Comparison of ENCODE assay signal across 26 mouse cellular contexts in the genomic region with DNA sequence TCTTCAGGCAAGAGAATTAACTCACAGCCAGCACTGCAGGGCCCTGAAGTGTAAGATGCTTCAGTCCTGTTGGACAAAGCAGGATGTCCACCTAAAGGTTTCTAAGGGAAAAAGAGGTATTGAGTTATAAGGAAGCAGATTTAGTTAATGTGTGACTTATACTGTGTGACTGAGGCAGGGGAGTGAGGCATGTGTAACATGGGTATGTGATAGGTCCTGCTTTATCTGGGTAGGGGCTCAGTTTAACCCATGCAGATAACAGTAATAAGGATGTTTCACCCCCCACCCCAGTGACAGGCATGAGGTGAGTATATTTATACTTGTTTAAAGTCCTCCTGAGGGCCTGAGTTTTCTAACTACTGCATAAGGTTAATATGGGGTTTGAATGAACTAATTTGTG. TPM values are rescaled to one million over a fixed set of nuclear protein-coding genes. Genes with fewer than 3 reads are reported as not detected.
DNase-seq lines count a peak whose midpoint lies in the region; ATAC-seq and TF ChIP-seq lines count a peak whose summit lies in the region.
"Had no signal": no experiment of that assay in that cellular context is flagged by ENCODE, and none has a peak within 500 bp of the region (broad histone marks: within the 10 kb centered on the region; RNA-seq: fewer than 3 reads in every experiment).

No protein-coding gene starts in this region.

- intact Hi-C loops in left cerebral cortex, postnatal 10 days (cut with DNase I) = no loop called here

- H3K9me3 ChIP-seq in liver, postnatal 0 days (ENCODE audit: low read length) = no peaks in the 10 kb centered on the region
- no peaks in the 10 kb centered on the region for H3K9me3 ChIP-seq in embryonic facial prominence, embryonic 10.5 days
- H3K9me3 ChIP-seq in intestine, embryonic 15.5 days = no peaks in the 10 kb centered on the region
- H3K9me3 ChIP-seq: forebrain, embryonic 10.5 days; forebrain, embryonic 13.5 days; heart, embryonic 10.5 days; heart, embryonic 13.5 days; hindbrain, embryonic 13.5 days had no signal

- no peak for TF ChIP-seq CTCF in liver, adult 2 months (IDR thresholded peaks at IDR 0.05; ENCODE audit: low read depth, low read length)
- no peak for TF ChIP-seq CTCF in liver, postnatal 0 days (IDR thresholded peaks at IDR 0.05; ENCODE audit: low read depth)

- no peak for TF ChIP-seq EP300 in liver, postnatal 0 days (IDR thresholded peaks at IDR 0.05; ENCODE audit: low read depth)

- DNase-seq in liver, adult 2 months (ENCODE audit: extremely low read depth, low read depth, low spot score) = no peak
- DNase-seq in liver, postnatal 0 days = no peak
- no peak for DNase-seq in embryonic facial prominence, embryonic 10.5 days (ENCODE audit: low spot score)
- DNase-seq in embryo, embryonic 11 days = no peak
- no peak for DNase-seq in left cerebral cortex, postnatal 10 days (ENCODE audit: extremely low spot score in 1 of 2, low spot score in 2 of 2)
- DNase-seq: adrenal gland, adult 2 months; adrenal gland, postnatal 14 days; cerebellum, adult 11 months; cerebellum, adult 2 months; cerebellum, adult 9-11 months; cerebellum, postnatal 25 days; gastrocnemius, postnatal 10 days; gastrocnemius, postnatal 36 days; heart, adult 2 months had no signal

- no peak for ATAC-seq in liver, postnatal 0 days
- ATAC-seq in intestine, embryonic 15.5 days = peak; percentile 51
- ATAC-seq: CD4-positive, CD25-positive, alpha-beta regulatory T cell, adult 4 months; forebrain, embryonic 13.5 days; forebrain, embryonic 16.5 days; hindbrain, postnatal 0 days had no signal

- H3K27me3 ChIP-seq in liver, adult 2 months (ENCODE audit: control insufficient read depth, insufficient read depth, low read length) = no peaks in the 10 kb centered on the region
- H3K27me3 ChIP-seq in liver, postnatal 0 days (ENCODE audit: insufficient read depth, low read length) = no peaks in the 10 kb centered on the region
- H3K27me3 ChIP-seq in embryonic facial prominence, embryonic 10.5 days (replicated peaks; ENCODE audit: low read depth, poor library complexity, severe bottlenecking) = no peaks in the 10 kb centered on the region
- no peaks in the 10 kb centered on the region for H3K27me3 ChIP-seq in intestine, embryonic 15.5 days (replicated peaks)
- H3K27me3 ChIP-seq: forebrain, embryonic 13.5 days; heart, embryonic 13.5 days; hindbrain, embryonic 13.5 days had no signal

- peaks cover 70% of the 10 kb centered on the region for H3K36me3 ChIP-seq in liver, adult 2 months (ENCODE audit: control insufficient read depth, insufficient read depth, low read length)
- H3K36me3 ChIP-seq in liver, postnatal 0 days (replicated peaks; ENCODE audit: insufficient read depth, low read length) = peaks cover 66% of the 10 kb centered on the region
- peaks cover 98% of the 10 kb centered on the region for H3K36me3 ChIP-seq in embryonic facial prominence, embryonic 10.5 days (replicated peaks)
- H3K36me3 ChIP-seq in intestine, embryonic 15.5 days = peaks cover 37% of the 10 kb centered on the region

- no peaks in the 10 kb centered on the region for H3K4me1 ChIP-seq in liver, adult 2 months (ENCODE audit: control insufficient read depth, insufficient read depth, low read length)
- no peaks in the 10 kb centered on the region for H3K4me1 ChIP-seq in liver, postnatal 0 days (ENCODE audit: insufficient read depth)
- H3K4me1 ChIP-seq in embryonic facial prominence, embryonic 10.5 days = no peaks in the 10 kb centered on the region
- no peaks in the 10 kb centered on the region for H3K4me1 ChIP-seq in intestine, embryonic 15.5 days (replicated peaks)
- H3K4me1 ChIP-seq: forebrain, embryonic 10.5 days; forebrain, embryonic 13.5 days; hindbrain, embryonic 13.5 days had no signal

- TF ChIP-seq POLR2A in liver, adult 2 months (IDR thresholded peaks at IDR 0.05; ENCODE audit: extremely low read depth, insufficient read depth, low read length) = no peak

- no peak overlapping the region for H3K4me3 ChIP-seq in liver, adult 2 months (ENCODE audit: insufficient read depth, low read depth, low read length)
- no peak overlapping the region for H3K4me3 ChIP-seq in liver, postnatal 0 days (ENCODE audit: low read depth, low read length)
- H3K4me3 ChIP-seq in embryonic facial prominence, embryonic 10.5 days = no peak overlapping the region
- no peak overlapping the region for H3K4me3 ChIP-seq in intestine, embryonic 15.5 days (replicated peaks)
- H3K4me3 ChIP-seq: forebrain, embryonic 10.5 days; forebrain, embryonic 13.5 days; heart, adult 2 months; heart, embryonic 10.5 days; heart, embryonic 13.5 days; hindbrain, embryonic 13.5 days had no signal

- H3K4me2 ChIP-seq in liver, postnatal 0 days (ENCODE audit: low read depth, low read length) = no peak overlapping the region
- no peak overlapping the region for H3K4me2 ChIP-seq in intestine, embryonic 15.5 days (replicated peaks)
- H3K4me2 ChIP-seq: forebrain, embryonic 13.5 days; heart, embryonic 13.5 days; hindbrain, embryonic 13.5 days had no signal

- no peak overlapping the region for H3K9ac ChIP-seq in liver, adult 2 months (ENCODE audit: low read depth, low read length)
- H3K9ac ChIP-seq in liver, postnatal 0 days (replicated peaks) = no peak overlapping the region
- no peak overlapping the region for H3K9ac ChIP-seq in intestine, embryonic 15.5 days
- H3K9ac ChIP-seq: forebrain, embryonic 13.5 days; heart, embryonic 13.5 days; hindbrain, embryonic 13.5 days had no signal

- H3K79me2 ChIP-seq in liver, adult 2 months (ENCODE audit: control insufficient read depth, insufficient read depth, low read length) = no peaks in the 10 kb centered on the region; the same call in 1 of the 2 replicates

- 0 out of 2 replicates have a peak overlapping the region, but pooled peaks have one; percentile 16 for H3K27ac ChIP-seq in liver, adult 2 months (replicated peaks; ENCODE audit: insufficient read depth, low read depth, low read length)
- no peak overlapping the region for H3K27ac ChIP-seq in liver, postnatal 0 days (ENCODE audit: low read depth)
- 0 out of 2 replicates have a peak overlapping the region, but pooled peaks have one; percentile 24 for H3K27ac ChIP-seq in embryonic facial prominence, embryonic 10.5 days (replicated peaks)
- no peak overlapping the region for H3K27ac ChIP-seq in intestine, embryonic 15.5 days
- H3K27ac ChIP-seq: forebrain, embryonic 10.5 days; forebrain, embryonic 13.5 days; heart, adult 2 months; heart, embryonic 10.5 days; heart, embryonic 13.5 days; hindbrain, embryonic 13.5 days; hindbrain, postnatal 0 days had no signal

RNA-seq across cellular contexts. Expression of gene Washc4, which starts 19.5 kb away (rescaled TPM):
- 21.7 and 26.7 TPM in 2 replicates for total RNA-seq in liver, adult 2 months (2014; rRNA removed)
- polyA plus RNA-seq in liver, adult 2 months (2012; rRNA removed) = 1.2 and 1.3 TPM in 2 replicates
- 6.5 and 9.2 TPM in 2 replicates for polyA plus RNA-seq in liver, postnatal 0 days (2015; fragmentation: Nextera tagmentation; extraction: Ambion mirVana)
- polyA plus RNA-seq in embryonic facial prominence, embryonic 10.5 days (2016; fragmentation: Nextera tagmentation; extraction: Ambion mirVana) = 40.7 TPM in 2 replicates
- 39.9 and 42.1 TPM in 2 replicates for polyA plus RNA-seq in intestine, embryonic 15.5 days (2015; fragmentation: Nextera tagmentation; extraction: Ambion mirVana)
- 10 to 100 TPM; 20.9 to 21.3 TPM for total RNA-seq in left cerebral cortex, postnatal 10 days (2021)

RNA-seq across cellular contexts. Expression of gene Aldh1l2, which starts 29.1 kb away (rescaled TPM):
- 0.09 and 1.5 TPM in 2 replicates for total RNA-seq in liver, adult 2 months (2014; rRNA removed)
- 0.04 and 0.06 TPM in 2 replicates for polyA plus RNA-seq in liver, adult 2 months (2012; rRNA removed)
- 0.06 and 0.07 TPM in 2 replicates for polyA plus RNA-seq in liver, postnatal 0 days (2015; fragmentation: Nextera tagmentation; extraction: Ambion mirVana)
- polyA plus RNA-seq in embryonic facial prominence, embryonic 10.5 days (2016; fragmentation: Nextera tagmentation; extraction: Ambion mirVana) = 1.7 and 2.1 TPM in 2 replicates
- polyA plus RNA-seq in intestine, embryonic 15.5 days (2015; fragmentation: Nextera tagmentation; extraction: Ambion mirVana) = 1.4 and 1.5 TPM in 2 replicates
- total RNA-seq in left cerebral cortex, postnatal 10 days (2021) = 1 to 10 TPM; 6.9 to 8.2 TPM
- total RNA-seq: common myeloid progenitor, adult 5-6 weeks; granulocyte monocyte progenitor cell, adult 5-6 weeks; hematopoietic stem cell, adult 5-6 weeks had no signal
- polyA plus RNA-seq: CD4-positive, CD25-positive, alpha-beta regulatory T cell, adult 4 months had no signal

Comparison
In these comparisons a context has a peak if more than half of its experiments do, and no peak if none do; other contexts are left out.
1. H3K27ac ChIP-seq: peak in liver, adult 2 months (single experiment) and embryonic facial prominence, embryonic 10.5 days (single experiment); none in liver, postnatal 0 days (single experiment) and intestine, embryonic 15.5 days (single experiment).